Mouse (Mus musculus): ENCODE data around the gene Oxct2b.
"Not testable (repeated sequence)": the region's sequence is repeated elsewhere in the genome, so short reads cannot be mapped to it uniquely, and the experiment has no call there.

Oxct2b gene

DNA sequence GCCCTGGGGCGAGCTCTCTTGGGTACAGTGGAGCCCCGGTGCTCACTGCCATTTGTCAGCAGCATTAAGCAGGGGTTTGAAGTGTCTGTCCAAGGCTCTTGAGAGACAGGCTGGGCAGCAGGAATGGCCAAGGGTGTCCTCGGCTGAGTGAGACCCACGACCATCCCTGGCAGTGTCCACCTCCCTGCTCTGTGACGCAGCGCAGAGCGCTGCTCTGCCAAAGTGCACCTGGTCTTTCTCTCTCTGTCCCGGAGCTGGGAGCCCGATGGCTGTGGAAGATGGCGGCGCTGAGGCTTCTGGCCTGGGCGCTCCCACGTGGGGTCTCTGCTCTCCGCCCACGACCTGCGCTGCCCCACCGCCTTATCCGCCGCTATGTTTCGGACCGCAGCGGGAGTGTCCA lies at the start of gene Oxct2b:
Gene Oxct2b, plus strand, starts transcription at position 256 of the 400 bp plus-strand sequence.
- no peak for DNase-seq (ENCODE audit: low read depth, low spot score)

GRCm38 (mm10) chr4:123068646-123069045 lies 47.4 kb upstream of the Oxct2b start:
- no peak for DNase-seq (ENCODE audit: low read depth, low spot score)

DNA sequence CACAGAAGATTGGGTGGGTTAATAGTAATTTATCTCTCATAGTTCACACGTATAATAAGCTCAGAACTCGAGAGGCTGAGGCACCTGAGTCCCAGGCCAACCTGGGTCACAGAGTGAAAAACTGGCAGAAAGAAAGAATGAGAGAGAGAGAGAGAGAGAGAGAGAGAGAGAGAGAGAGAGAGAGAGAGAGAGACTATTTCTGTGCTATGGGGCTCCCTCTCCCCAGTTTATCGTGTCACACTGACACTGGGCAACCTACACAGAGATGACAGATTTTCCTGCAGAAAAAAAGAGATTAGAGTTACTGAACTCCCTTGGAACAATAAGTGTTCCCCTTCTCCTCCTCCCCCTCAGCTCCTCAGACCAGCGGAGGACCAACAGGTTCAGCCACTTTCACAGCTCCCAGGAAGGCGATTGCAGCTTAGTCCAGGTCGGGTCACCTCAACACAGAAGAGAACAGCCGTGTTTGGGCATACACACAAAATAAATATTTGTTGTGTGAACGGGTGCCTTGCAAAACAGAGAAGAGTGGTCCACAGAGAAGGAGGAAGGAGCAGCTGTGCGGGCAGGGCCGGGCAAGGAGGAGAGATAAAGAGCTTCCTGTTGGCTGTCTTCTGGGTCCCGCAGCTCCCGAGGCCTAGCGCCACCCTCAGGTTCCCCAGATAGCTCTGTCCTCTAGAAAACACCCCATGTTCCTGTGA lies 44.6 kb upstream of the Oxct2b start:
- DNase-seq (ENCODE audit: low read depth, low spot score), result no peak

DNA sequence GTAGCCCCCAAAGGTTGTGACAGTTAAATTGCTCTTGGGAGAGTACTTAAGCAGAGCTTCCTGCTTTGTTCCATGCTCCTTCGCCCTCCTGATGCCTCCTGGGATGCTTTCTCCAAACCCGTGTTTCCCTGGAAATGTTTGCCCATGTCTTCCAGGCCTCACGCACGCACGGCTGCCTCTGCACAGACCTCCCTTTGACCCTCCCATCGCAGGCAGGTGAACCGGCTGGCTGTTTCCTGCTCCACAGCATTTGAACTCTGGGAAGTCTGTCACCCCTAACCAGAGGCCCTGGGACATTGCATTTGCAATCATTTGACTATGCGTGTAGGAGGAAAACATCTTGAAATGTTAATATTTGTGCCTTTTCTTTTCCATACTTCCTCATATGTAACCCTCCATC lies 39.1 kb upstream of the Oxct2b start:
- no peak for DNase-seq (ENCODE audit: low read depth, low spot score)

DNA sequence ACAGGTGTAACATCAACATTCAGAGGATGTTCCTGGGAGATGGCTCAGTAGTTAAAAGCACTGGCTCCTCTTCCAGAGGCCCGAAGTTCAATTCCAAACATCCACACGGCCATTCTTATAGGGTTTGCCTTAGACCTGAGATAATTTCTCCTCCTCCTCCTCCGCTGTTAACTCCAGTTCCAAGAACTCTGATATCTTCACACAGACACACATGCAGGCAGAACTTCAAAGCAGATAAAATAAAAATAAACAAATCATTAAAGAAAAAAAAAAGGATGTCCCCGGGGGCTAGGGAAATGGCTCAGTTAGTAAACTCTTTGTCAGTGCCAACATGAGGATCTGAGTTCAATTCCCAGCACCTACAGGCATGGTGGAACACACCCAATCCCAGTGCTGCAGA lies 37.8 kb upstream of the Oxct2b start:
- DNase-seq (ENCODE audit: low read depth, low spot score), result no peak

- DNase-seq (ENCODE audit: low read depth, low spot score), result no peak
These were observed 35.3 kb upstream of the Oxct2b start for GRCm38 (mm10) chr4:123080791-123081190.

DNA sequence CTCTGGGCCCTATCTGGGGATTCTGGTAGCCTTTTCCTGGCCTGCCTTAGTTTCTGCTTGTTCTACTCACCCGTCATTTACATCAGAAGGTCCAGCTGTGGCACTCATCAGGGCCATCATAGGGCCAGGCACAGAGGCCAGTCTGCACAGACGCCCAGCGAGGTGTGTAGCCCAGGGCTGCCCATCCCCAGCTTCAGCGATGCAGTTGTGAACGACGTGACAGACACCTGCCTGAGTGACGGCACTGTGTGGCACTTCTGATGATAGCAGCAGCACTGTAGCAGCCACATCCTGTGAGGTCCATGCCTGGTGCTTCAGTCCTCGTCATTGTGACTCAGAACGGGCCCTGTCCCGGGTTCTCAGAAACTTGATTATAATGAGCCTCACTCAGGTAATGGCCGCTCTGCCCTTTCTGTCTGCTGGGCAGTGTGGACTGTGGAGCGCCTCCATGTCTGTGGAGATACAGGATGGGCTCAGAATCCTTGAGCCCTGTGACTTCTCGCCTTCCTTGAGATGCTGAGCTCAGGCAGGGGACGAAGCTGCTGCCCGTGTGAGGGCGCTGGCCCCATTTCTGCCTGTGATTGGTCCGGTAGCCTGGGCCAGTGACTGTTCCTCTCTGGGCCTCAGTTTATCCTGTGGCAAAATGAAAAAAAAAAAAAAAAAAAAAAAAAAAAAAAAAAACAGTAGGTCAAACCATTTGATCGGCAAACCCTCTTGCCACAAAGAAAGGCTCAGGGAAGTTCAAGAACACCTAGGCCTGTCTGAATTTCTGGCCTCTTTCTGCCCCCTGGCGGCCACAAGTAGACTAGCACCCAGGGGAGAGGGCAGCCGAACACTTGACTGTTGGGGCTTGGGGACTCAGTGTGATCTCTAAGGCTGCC lies 33.5 kb upstream of the Oxct2b start:
- no peak for DNase-seq (ENCODE audit: low read depth, low spot score)

DNA sequence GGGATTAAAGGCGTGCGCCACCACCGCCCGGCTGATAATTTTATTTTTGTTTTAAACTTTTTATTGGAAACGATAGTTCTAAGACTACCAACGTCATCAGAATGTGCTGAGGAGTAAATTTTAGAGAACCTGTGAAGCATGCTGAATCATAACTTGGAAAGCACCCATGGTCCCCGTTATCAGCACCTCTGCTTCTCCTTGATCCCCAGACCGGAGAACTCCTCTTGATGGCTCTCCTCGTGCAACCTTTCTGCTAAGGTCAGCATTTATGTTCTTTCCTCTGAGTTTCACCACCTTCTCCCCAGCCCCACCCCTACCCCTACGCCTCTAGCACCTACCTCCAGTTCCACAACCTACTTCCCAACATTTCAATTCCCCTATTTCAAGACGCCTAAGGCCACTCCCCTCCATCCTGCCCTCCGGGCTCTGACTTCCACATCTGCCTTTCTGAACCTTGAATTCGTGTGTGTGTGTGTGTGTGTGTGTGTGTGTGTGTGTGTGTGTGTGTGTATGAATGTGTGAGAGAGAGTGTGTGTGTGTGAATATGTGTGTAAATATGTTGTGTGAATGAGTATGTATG lies 32.7 kb upstream of the Oxct2b start:
- DNase-seq (ENCODE audit: low read depth, low spot score), result no peak

- DNase-seq (ENCODE audit: low read depth, low spot score), result no peak
These were observed 30.8 kb upstream of the Oxct2b start for GRCm38 (mm10) chr4:123085290-123085689.

DNA sequence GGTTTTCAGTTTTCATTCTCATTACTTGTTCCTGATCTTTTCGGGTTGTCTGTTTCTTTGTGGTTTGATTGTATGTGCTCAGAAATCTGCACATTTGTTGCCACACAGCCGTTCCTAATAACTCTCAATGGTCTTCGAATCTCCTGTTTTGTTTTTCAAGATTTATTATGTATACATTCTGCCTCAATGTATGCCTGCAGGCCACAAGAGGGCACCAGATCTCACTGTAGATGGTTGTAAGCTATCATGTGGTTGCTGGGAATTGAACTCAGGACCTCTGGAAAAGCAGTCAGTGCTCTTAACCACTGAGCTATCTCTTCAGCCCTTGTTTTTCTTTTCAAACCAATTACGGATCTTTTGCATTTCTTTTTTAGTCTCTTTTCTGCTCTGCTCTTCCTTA lies 29.7 kb upstream of the Oxct2b start:
- no peak for DNase-seq (ENCODE audit: low read depth, low spot score)

- DNase-seq (ENCODE audit: low read depth, low spot score), result no peak
These were observed 23.4 kb upstream of the Oxct2b start for GRCm38 (mm10) chr4:123092621-123093020.

DNA sequence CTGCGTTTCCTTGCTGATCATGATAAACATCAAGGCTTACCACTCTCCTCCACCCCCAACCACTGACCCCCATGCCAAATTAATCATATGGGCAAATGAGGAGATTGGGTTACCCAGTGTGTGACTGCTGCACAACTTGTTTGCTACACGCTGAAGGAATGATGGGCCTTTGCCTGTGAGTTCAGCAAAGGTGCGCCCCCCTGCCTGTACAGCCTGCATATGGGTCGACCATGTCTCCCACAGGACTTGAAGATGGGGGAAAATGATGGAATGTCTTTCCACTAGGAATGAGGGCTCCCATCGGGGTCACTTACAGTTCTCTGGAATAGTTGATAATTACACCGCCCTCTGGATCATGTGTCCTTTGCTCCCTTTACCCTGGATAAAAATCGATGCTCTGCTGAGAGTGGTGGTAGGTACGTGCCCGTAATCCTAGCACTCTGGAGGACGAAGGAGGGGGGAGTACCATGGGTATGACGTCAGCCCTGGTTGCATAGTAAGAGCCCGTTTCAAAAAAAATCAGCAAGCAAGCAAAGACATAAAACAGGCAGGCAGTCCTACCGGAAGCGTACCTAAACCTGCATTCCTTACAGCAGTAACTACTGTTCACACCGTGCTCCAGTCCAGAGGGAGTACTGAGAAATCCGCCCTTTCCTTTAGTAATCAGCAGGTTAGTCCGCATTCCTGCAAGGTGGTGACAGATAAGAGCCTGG lies 22.8 kb upstream of the Oxct2b start:
- DNase-seq (ENCODE audit: low read depth, low spot score), result no peak

DNA sequence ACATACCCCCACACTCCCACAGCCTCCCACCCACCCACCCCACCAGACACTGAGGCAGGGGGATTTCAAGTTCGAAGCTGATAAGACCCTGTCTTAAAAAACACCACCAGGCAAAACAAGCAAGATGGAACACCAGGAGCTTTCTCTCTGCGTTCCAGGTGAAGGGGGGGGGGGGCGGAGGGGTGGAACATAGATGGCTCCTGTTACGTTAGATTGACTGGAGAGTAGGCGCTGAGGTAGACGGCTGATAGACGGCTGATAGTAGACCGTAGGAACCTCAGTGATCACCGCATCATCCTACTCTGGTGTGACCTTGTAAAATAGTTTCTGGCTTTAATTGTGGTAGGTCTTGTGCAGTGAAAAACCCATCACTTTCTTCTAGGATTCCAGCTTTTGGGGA lies 22.2 kb upstream of the Oxct2b start:
- no peak for DNase-seq (ENCODE audit: low read depth, low spot score)

DNA sequence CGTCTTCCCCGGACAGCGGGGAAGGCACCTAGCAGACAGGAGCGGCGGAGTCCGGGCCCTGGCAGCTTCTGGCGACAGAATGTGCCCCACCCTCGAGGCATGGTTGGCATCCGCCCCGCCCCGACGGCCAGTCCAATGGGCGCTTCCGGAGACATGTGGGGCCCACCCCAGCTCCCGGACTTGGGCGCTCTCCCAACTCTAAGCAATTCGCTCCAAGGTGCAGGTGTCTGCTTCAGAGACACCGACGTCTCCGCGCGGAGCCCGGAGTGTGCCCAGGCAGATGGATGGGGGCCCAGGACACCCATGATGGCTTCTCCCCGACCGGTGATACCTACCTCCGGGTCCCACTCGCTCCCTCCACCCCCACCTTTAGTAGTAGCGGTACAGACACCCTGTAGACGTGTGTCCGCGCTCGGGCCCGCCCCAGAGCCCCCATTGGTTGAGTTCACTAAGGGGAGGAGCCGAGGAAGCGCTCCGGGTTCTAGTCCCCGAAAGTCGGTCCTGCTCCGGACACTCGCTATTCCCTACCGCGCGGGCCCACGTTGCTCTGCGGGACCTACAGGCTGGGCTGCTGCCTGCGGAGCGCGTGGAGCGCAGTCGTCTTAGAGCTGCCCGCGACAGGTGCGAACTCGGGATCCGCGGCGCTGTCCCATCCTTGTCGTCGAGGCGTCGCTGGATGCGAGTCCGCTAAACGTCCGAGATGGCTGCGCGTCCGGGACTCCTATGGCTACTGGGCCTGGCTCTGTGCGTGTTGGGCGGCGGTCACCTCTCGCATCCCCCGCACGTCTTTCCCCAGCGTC lies 11.2 kb upstream of the Oxct2b start, which contains the start of gene Bmp8b:
Gene Bmp8b, plus strand, starts transcription at position 515 of the 800 bp plus-strand sequence.
- DNase-seq (ENCODE audit: low read depth, low spot score), result peak; percentile 39

DNA sequence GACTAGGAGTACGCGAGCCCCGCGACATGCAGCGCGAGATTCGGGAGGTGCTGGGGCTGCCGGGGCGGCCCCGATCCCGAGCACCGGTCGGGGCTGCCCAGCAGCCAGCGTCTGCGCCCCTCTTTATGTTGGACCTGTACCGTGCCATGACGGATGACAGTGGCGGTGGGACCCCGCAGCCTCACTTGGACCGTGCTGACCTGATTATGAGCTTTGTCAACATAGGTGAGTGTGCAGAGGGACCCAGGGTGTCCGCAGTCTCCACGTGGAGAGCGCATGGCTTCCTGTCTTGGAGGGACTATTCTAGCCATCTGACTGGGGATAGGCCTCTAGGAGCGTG lies 10.6 kb upstream of the Oxct2b start:
- no peak for DNase-seq (ENCODE audit: low read depth, low spot score)

GRCm38 (mm10) chr4:123105929-123106328 lies 10.1 kb upstream of the Oxct2b start:
- not testable (repeated sequence) for DNase-seq (ENCODE audit: low read depth, low spot score)

GRCm38 (mm10) chr4:123106864-123107263 lies 9.2 kb upstream of the Oxct2b start:
- no peak for DNase-seq (ENCODE audit: low read depth, low spot score)

DNA sequence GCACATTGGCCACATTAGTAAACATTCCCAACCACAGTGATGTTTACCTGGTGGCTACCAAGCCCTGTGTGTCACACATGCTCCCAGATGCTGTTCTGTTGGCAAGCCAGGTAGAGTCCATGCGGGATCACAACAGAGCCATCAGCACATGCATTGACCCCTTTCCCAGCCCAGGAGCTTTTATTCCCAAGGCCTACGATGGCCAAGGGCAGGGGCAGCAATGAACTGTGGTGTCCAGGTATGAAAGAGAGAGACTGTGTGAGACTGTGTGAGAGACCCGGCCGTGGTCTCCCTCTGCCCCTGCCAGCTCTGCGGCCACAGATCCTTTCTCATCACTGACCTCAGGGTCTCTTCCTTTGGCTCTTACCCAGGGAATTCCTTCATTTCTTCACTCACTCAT lies 8.0 kb upstream of the Oxct2b start:
- DNase-seq (ENCODE audit: low read depth, low spot score), result no peak

DNA sequence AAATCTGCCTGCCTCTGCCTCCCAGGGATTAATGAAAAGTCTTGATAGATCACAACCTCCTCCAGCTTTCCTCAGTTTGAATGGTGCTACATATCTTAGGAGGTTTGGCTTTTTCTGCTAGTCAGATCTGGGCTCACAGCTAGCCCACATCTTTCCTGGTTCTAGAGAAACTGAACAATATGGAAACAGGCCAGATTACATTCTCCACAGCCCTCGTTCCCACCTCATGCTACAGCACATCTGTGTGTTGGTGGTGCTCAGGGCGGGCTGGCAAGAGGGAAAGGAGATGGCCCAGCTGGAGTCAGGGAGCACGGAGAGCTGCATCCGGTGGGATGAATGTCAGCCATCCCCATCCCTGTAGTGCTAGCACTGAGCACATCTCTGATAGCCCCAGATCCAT lies 5.3 kb upstream of the Oxct2b start:
- no peak for DNase-seq (ENCODE audit: low read depth, low spot score)

DNA sequence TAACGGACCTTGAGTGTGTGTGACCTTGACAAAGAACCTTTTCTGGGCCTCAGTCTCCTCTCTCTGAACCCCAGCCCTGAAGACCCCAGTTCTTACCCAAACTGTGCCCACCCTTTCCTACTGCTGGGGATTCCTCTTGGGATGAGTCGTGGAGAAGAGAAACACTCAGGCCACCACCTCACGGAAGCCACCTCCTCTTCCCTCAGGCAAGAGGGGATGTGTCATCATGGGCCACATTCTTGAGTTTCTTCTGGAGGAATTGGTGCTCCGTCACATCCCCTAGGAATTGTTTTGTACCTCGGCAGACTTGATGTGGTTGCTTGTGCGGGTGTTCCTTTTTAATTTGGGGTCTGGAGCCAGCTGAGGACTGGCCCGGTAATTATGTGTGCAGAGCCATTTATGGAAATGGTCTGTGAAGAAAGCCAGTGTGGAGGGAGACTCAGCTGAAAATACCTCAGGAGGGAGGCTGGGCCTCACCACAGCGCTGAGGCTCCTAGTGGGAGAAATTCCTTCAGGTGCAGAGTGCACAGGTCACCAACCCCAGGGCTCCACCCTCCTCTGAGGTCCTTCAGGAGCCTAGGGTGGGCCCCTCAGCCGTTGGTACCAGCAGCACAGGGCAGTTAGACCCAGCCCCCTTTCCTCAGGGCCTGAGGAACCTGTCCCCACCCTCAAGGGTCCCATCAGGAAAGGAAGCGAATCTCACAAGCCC lies 4.6 kb upstream of the Oxct2b start:
- not testable (repeated sequence) for DNase-seq (ENCODE audit: low read depth, low spot score)

All from WW6 (cell line).